15 mouse cellular contexts compared by ENCODE assay signal in the genomic region with DNA sequence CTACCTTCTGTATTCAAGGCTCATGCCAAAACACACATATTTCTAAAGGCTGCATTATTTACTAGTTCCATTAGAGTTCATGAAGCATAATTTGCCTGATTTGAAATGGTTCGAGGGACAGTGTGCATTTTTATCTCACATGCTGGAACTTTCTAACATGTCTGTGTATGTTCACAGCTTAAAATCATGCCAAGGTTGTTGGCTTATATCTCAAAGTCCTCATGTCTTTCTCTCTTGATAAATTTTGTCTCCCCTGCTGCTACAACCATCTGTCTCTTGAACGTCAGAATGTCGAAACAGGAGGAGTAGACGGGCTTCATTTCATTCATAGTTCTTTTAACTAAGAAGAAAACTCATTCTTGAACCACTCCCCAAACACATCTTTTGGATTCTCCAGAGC.
"Had no signal": no experiment of that assay in that cellular context is flagged by ENCODE, and none has a peak within 500 bp of the region (broad histone marks: within the 10 kb centered on the region; RNA-seq: fewer than 3 reads in every experiment).

No protein-coding gene starts in this region.

- H3K9me3 ChIP-seq: limb, embryonic 15.5 days; liver, embryonic 12.5 days; midbrain, embryonic 10.5 days; neural tube, embryonic 13.5 days had no signal

- H3K4me1 ChIP-seq: limb, embryonic 15.5 days; liver, embryonic 12.5 days; midbrain, embryonic 10.5 days; neural tube, embryonic 13.5 days had no signal

- H3K9ac ChIP-seq: limb, embryonic 15.5 days; liver, embryonic 12.5 days; lung, embryonic 14.5 days; neural tube, embryonic 13.5 days had no signal

- DNase-seq: kidney, postnatal 10 days; kidney, postnatal 4 days; lung, embryonic 14.5 days; lung, postnatal 10 days; lung, postnatal 4 days; midbrain, embryonic 14.5 days; retina, postnatal 1 day; right cerebral cortex, postnatal 4 days; spleen, adult 18-20 months; thymus, postnatal 4 days had no signal

- H3K27me3 ChIP-seq: limb, embryonic 15.5 days; liver, embryonic 12.5 days; neural tube, embryonic 13.5 days had no signal

- H3K36me3 ChIP-seq: limb, embryonic 15.5 days; liver, embryonic 12.5 days; midbrain, embryonic 10.5 days; neural tube, embryonic 13.5 days had no signal

- H3K27ac ChIP-seq: left cerebral cortex, adult 2 months; limb, embryonic 15.5 days; liver, embryonic 12.5 days; midbrain, embryonic 10.5 days; neural tube, embryonic 13.5 days had no signal

- H3K4me2 ChIP-seq: limb, embryonic 15.5 days; liver, embryonic 12.5 days; lung, embryonic 14.5 days; neural tube, embryonic 13.5 days had no signal

- ATAC-seq: liver, embryonic 12.5 days had no signal

- H3K4me3 ChIP-seq: left cerebral cortex, adult 2 months; limb, embryonic 15.5 days; liver, embryonic 12.5 days; midbrain, embryonic 10.5 days; neural tube, embryonic 13.5 days had no signal
